Mouse (Mus musculus) ES-E14 (cell line): ENCODE data around the gene Chd5. TPM values are rescaled to one million over a fixed set of nuclear protein-coding genes. Genes with fewer than 3 reads are reported as not detected.

Source experiments
- DNase-seq: peaks from one replicate; pipeline ENCODE4 v3.0.0-alpha.2; 2013; ENCODE audit warnings: low read depth, low spot score
- H3K27ac ChIP-seq: 2 replicates; pipeline ENCODE4 v1.5.1; 2012; ENCODE audit warnings: low read depth, mild to moderate bottlenecking, low read length, moderate library complexity, mixed read lengths; ENCODE audit not compliant: poor library complexity, insufficient read depth, severe bottlenecking
- H3K36me3 ChIP-seq: 2 replicates; pipeline ENCODE4 v1.6.1; 2012; ENCODE audit warnings: mild to moderate bottlenecking, low read length, moderate library complexity, mixed read lengths; ENCODE audit not compliant: control insufficient read depth, poor library complexity, insufficient read depth, severe bottlenecking
- H3K4me1 ChIP-seq, 2 experiments: fragments of 150-350 bp in 1 of 2; sonication (generic) in 1 of 2; 2 replicates each; pipeline ENCODE4 v1.6.1; 2012; ENCODE audit warnings: low read length in 2 of 2, mild to moderate bottlenecking in 1 of 2, mixed read lengths in 1 of 2; ENCODE audit not compliant: control insufficient read depth in 2 of 2, insufficient read depth in 2 of 2, poor library complexity in 1 of 2
- H3K4me3 ChIP-seq, 2 experiments: fragments of 150-350 bp in 1 of 2; sonication (generic) in 1 of 2; 2 replicates each; pipeline ENCODE4 v1.5.1; 2012; ENCODE audit warnings: low read length in 2 of 2, low read depth in 1 of 2, mild to moderate bottlenecking in 1 of 2, mixed read lengths in 1 of 2; ENCODE audit not compliant: insufficient read depth in 1 of 2, poor library complexity in 1 of 2, severe bottlenecking in 1 of 2
- H3K9ac ChIP-seq: 2 replicates; pipeline ENCODE4 v1.6.1; 2012; ENCODE audit warnings: low read depth, mild to moderate bottlenecking, low read length, mixed read lengths; ENCODE audit not compliant: poor library complexity, insufficient read depth, severe bottlenecking
- H3K9me3 ChIP-seq: fragments of 150-350 bp; sonication (generic); 2 replicates; pipeline ENCODE4 v1.6.1; 2012; ENCODE audit warnings: low read depth, mild to moderate bottlenecking, low read length; ENCODE audit not compliant: control insufficient read depth, insufficient read depth
- CHD2 ChIP-seq: IDR thresholded peaks from 2 replicates; pipeline ENCODE4 v1.6.1; 2014; ENCODE audit warnings: mild to moderate bottlenecking, low read depth, low read length, inconsistent platforms
- HCFC1 ChIP-seq: IDR thresholded peaks from 2 replicates; pipeline ENCODE4 v1.6.1; 2012; ENCODE audit warnings: low read length, inconsistent platforms, borderline replicate concordance; ENCODE audit not compliant: insufficient read depth
- MAFK ChIP-seq: IDR thresholded peaks from 2 replicates; pipeline ENCODE4 v1.6.1; 2014; ENCODE audit warnings: mild to moderate bottlenecking, low read depth, low read length, inconsistent platforms; ENCODE audit not compliant: insufficient read depth
- ZC3H11A ChIP-seq: IDR thresholded peaks from 2 replicates; pipeline ENCODE4 v1.6.1; 2012; ENCODE audit warnings: low read depth, mild to moderate bottlenecking, inconsistent platforms, low read length, borderline replicate concordance
- ZNF384 ChIP-seq: IDR thresholded peaks from 2 replicates; pipeline ENCODE4 v1.6.1; 2012; ENCODE audit warnings: low read depth, low read length, inconsistent platforms
- in situ Hi-C, 2 experiments: fragments of 600-800 bp; cut with MboI; formaldehyde crosslinking; loops; one replicate each; pipeline ENCODE4 v1.15.1; 2025; ENCODE audit warnings: low sequenced_read_pairs in 2 of 2, inconsistent platforms in 1 of 2; ENCODE audit not compliant: unreplicated experiment in 2 of 2
- total RNA-seq: library from RNA; depleted of rRNA; stranded (reverse); fragments of 300-350 nt; gene quantifications from 2 replicates; pipeline ENCODE4 v1.2.3, GENCODE M21; 2012

Gene Chd5
- total RNA-seq, 1 experiment, result 3.1 TPM

DNA sequence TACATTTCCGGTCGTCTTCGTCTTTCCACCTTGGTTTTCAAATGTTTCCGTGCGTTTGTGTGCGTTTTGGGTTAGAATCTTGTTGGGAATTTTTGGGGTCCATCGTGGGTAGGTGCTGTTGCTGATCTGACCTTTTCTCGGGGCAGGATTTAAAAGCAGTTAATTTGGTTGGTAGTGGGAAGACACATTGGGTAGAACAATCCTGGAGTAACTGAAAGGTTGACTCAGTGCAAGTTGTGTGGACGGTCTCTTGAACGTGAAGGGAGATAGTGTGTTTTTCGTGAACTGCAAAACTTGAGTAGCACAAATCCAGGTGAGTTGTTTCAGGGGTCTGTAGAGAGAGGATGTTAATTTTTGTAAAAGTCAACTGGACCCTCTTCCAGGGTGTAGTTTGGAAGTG lies 11.9 kb upstream of the Chd5 start:
- DNase-seq, result no peak
- Histone ChIP-seq H3K27ac (peak overlapping the region; percentile 71; the same call in 1 of the 2 replicates), H3K36me3 (peaks cover 38% of the 10 kb centered on the region), H3K4me3 (peak overlapping the region; percentile 74 to 92), H3K9ac (peak overlapping the region; percentile 98), H3K4me1 (peaks cover 0 to 28% of the 10 kb centered on the region in 2 experiments; a peak in 2 of 4 replicates), H3K9me3 (no peaks in the 10 kb centered on the region)
- in situ Hi-C loops, result no loop called here
- TF ChIP-seq ZNF384, result no peak
- no peak for TF ChIP-seq HCFC1
- no peak for TF ChIP-seq MAFK

GRCm38 (mm10) chr4:152328691-152329090 lies 9.8 kb upstream of the Chd5 start:
- Histone ChIP-seq H3K27ac (no peak overlapping the region), H3K9me3 (no peaks in the 10 kb centered on the region), H3K4me1 (peaks cover 0 to 22% of the 10 kb centered on the region in 2 experiments; a peak in 2 of 4 replicates), H3K4me3 (peak overlapping the region in 1 of 2 experiments; percentile 7; a peak in 1 of 4 replicates), H3K36me3 (peaks cover 56% of the 10 kb centered on the region), H3K9ac (peak overlapping the region; percentile 18; the same call in 1 of the 2 replicates)
- in situ Hi-C loops, result no loop called here
- peak; percentile 74 for DNase-seq
- TF ChIP-seq ZC3H11A (no peak), ZNF384 (no peak), CHD2 (no peak), HCFC1 (no peak), MAFK (no peak)

DNA sequence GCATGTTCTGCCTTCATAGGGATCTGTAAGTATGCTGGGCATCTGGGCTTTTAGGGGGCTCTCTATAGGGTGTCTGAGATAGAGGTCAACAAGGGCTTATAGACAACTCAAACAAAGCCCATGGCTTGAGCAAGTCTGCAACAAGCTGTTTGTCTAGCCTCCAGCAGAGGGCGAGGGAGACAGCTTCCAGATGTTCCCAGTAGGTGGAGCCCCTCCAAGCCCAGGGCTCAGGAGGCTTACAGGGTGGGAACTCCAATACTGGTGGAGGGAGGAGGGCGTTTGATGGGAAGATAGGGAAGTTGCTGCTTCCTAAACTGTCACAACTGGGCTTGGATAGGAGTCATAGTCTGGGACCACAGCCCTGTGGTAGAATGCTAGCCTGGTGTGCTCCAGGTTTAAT lies 5.5 kb upstream of the Chd5 start:
- Histone ChIP-seq H3K27ac (no peak overlapping the region), H3K9ac (no peak overlapping the region), H3K36me3 (peaks cover 56% of the 10 kb centered on the region), H3K4me3 (peak overlapping the region in 1 of 2 experiments; percentile 6; a peak in 2 of 4 replicates), H3K4me1 (peaks cover 0 to 23% of the 10 kb centered on the region in 2 experiments; a peak in 2 of 4 replicates), H3K9me3 (no peaks in the 10 kb centered on the region)
- in situ Hi-C loops, result loop anchor here in 1 of 2 experiments (10.0 kb wide), 1 partner anchor 102 kb away; no protein-coding TSS in a partner anchor
- TF ChIP-seq HCFC1, result 0 out of 2 replicates have a peak, but pooled peaks have one; percentile 32
- no peak for TF ChIP-seq MAFK
- 0 out of 2 replicates have a peak, but pooled peaks have one; percentile 12 for TF ChIP-seq ZNF384
- no peak; the same call in 1 of the 2 replicates for TF ChIP-seq CHD2
- DNase-seq, result peak; percentile 86

- Histone ChIP-seq H3K4me1 (peaks cover 0 to 24% of the 10 kb centered on the region in 2 experiments; a peak in 2 of 4 replicates), H3K4me3 (peak overlapping the region in 1 of 2 experiments; percentile 6; a peak in 1 of 4 replicates), H3K9ac (no peak overlapping the region; the same call in 1 of the 2 replicates), H3K27ac (no peak overlapping the region), H3K9me3 (no peaks in the 10 kb centered on the region), H3K36me3 (peaks cover 53% of the 10 kb centered on the region)
- in situ Hi-C loops, result loop anchor here in 1 of 2 experiments (10.0 kb wide), 1 partner anchor 101 kb away; no protein-coding TSS in a partner anchor
- DNase-seq, result no peak
- TF ChIP-seq CHD2 (no peak), HCFC1 (no peak), MAFK (no peak), ZC3H11A (no peak), ZNF384 (no peak)
These were observed 4.9 kb upstream of the Chd5 start for GRCm38 (mm10) chr4:152333587-152333986.
